Mouse (Mus musculus) E14TG2a.4 (cell line): ENCODE measurements around the gene Gtsf1.

Experiments
- CTCF ChIP-seq: conservative IDR thresholded peaks from 2 replicates; pipeline ENCODE4 v1.5.1; 2014; ENCODE audit warnings: low read length
- NANOG ChIP-seq: IDR thresholded peaks from 2 replicates; pipeline ENCODE4 v1.6.1; 2014; ENCODE audit warnings: borderline replicate concordance, low read length, mixed read lengths

GRCm38 (mm10) chr15:103371208-103371607 is 59.1 kb downstream of the Gtsf1 start:
- TF ChIP-seq CTCF (no peak), NANOG (no peak)
